Comparison of ENCODE assay signal across 20 mouse cellular contexts in genomic region chr2:73150526-73150925, GRCm38 (mm10).
DNase-seq lines count a peak whose midpoint lies in the region; TF ChIP-seq lines count a peak whose summit lies in the region.
"Had no signal": no experiment of that assay in that cellular context is flagged by ENCODE, and none has a peak within 500 bp of the region (broad histone marks: within the 10 kb centered on the region; RNA-seq: fewer than 3 reads in every experiment).

No protein-coding gene starts in this region.

- no peaks in the 10 kb centered on the region for H3K4me1 ChIP-seq in cerebellum, adult 2 months (ENCODE audit: control insufficient read depth, insufficient read depth, low read length)
- H3K4me1 ChIP-seq in thymus, adult 2 months (replicated peaks; ENCODE audit: control insufficient read depth, insufficient read depth, low read length): peaks cover 3% of the 10 kb centered on the region
- H3K4me1 ChIP-seq: heart, embryonic 13.5 days; intestine, embryonic 15.5 days; kidney, embryonic 15.5 days; neural tube, embryonic 15.5 days had no signal

- TF ChIP-seq POLR2A in cerebellum, adult 2 months (IDR thresholded peaks at IDR 0.05; ENCODE audit: borderline replicate concordance, insufficient read depth, low read length): no peak
- no peak for TF ChIP-seq POLR2A in thymus, adult 2 months (IDR thresholded peaks at IDR 0.05; ENCODE audit: control insufficient read depth, extremely low read depth, insufficient read depth, low read length, poor library complexity)

- 25% methylated on average over 3 of the region's 3 CpGs for WGBS in cerebellum, adult 2 months
- 47% methylated on average over 3 of the region's 3 CpGs for WGBS in thymus, adult 2 months

- no peak for TF ChIP-seq CTCF in cerebellum, adult 2 months (IDR thresholded peaks at IDR 0.05; ENCODE audit: borderline replicate concordance, insufficient read depth, low read depth, low read length)
- no peak for TF ChIP-seq CTCF in thymus, adult 2 months (IDR thresholded peaks at IDR 0.05; ENCODE audit: borderline replicate concordance, control insufficient read depth, extremely low read depth, insufficient read depth, low read length, poor library complexity)

- H3K27me3 ChIP-seq in cerebellum, adult 2 months (ENCODE audit: control insufficient read depth, insufficient read depth, low read length): no peaks in the 10 kb centered on the region
- H3K27me3 ChIP-seq in thymus, adult 2 months (ENCODE audit: control insufficient read depth, insufficient read depth, low read length): no peaks in the 10 kb centered on the region
- H3K27me3 ChIP-seq: CH12.LX; heart, embryonic 13.5 days; intestine, embryonic 15.5 days; kidney, embryonic 15.5 days; neural tube, embryonic 15.5 days had no signal

- peak; percentile 21 to 22 for DNase-seq in cerebellum, adult 2 months
- no peak for DNase-seq in cerebellum, adult 9-10 months
- DNase-seq in heart, adult 11 months: peak; percentile 48
- DNase-seq in heart, postnatal 36 days: no peak
- peak; percentile 44 for DNase-seq in left cerebral cortex, postnatal 4 days
- DNase-seq in left cerebral cortex, postnatal 10 days (ENCODE audit: extremely low spot score in 1 of 2, low spot score in 2 of 2): no peak
- DNase-seq in thymus, postnatal 25 days: peak; percentile 8
- no peak for DNase-seq in thymus, adult 2 months
- DNase-seq: adrenal gland, adult 8-10 months; gastrocnemius, postnatal 36 days; liver; liver, postnatal 0 days had no signal

- intact Hi-C loops in heart, postnatal 36 days (cut with DNase I): no loop called here
- intact Hi-C loops in left cerebral cortex, postnatal 4 days (cut with DNase I): no loop called here
- intact Hi-C loops in left cerebral cortex, postnatal 10 days (cut with DNase I): no loop called here

- no peak overlapping the region for H3K4me3 ChIP-seq in cerebellum, adult 2 months (replicated peaks; ENCODE audit: insufficient read depth, low read depth, low read length)
- H3K4me3 ChIP-seq in thymus, adult 2 months (ENCODE audit: control insufficient read depth, insufficient read depth, low read length): no peak overlapping the region
- H3K4me3 ChIP-seq: erythroblast, embryonic 14.5 days; heart, embryonic 13.5 days; hindbrain, embryonic 10.5 days; intestine, embryonic 15.5 days; kidney, embryonic 15.5 days; left cerebral cortex, adult 2 months; neural tube, embryonic 15.5 days had no signal

- no peak overlapping the region for H3K27ac ChIP-seq in cerebellum, adult 2 months (ENCODE audit: insufficient read depth, low read length)
- no peak overlapping the region for H3K27ac ChIP-seq in thymus, adult 2 months (ENCODE audit: control insufficient read depth, insufficient read depth, low read length)
- H3K27ac ChIP-seq: heart, embryonic 13.5 days; hindbrain, embryonic 10.5 days; intestine, embryonic 15.5 days; kidney, embryonic 15.5 days; left cerebral cortex, adult 2 months; neural tube, embryonic 15.5 days had no signal

- H3K36me3 ChIP-seq in thymus, adult 2 months (ENCODE audit: control insufficient read depth, insufficient read depth, low read length): no peaks in the 10 kb centered on the region
- H3K36me3 ChIP-seq: intestine, embryonic 15.5 days had no signal

Comparison
In these comparisons a context has a peak if more than half of its experiments do, and no peak if none do; other contexts are left out.
1. DNase-seq: peak in cerebellum, adult 2 months (2 of 2), heart, adult 11 months (single experiment), left cerebral cortex, postnatal 4 days (single experiment) and thymus, postnatal 25 days (single experiment); none in cerebellum, adult 9-10 months (single experiment), heart, postnatal 36 days (0 of 2), left cerebral cortex, postnatal 10 days (0 of 2) and thymus, adult 2 months (single experiment).